Mouse (Mus musculus): ENCODE measurements around the gene Ptpn12. TPM values are rescaled to one million over a fixed set of nuclear protein-coding genes. Genes with fewer than 3 reads are reported as not detected.

Ptpn12 gene
- polyA plus RNA-seq, 1 experiment from 2014 or later = 8.8 TPM

- no peak for ATAC-seq (ENCODE audit: low FRiP score, low TSS enrichment)
- 35% methylated on average over 4 of the region's 4 CpGs for WGBS
- no peak for TF ChIP-seq CTCF (IDR thresholded peaks at IDR 0.05; ENCODE audit: low read depth)
- no peak for TF ChIP-seq EP300 (optimal IDR thresholded peaks at IDR 0.05)
- DNase-seq (ENCODE audit: low spot score) = no peak
- H3K27ac ChIP-seq (replicated peaks) = no peak overlapping the region
- H3K27me3 ChIP-seq (ENCODE audit: control insufficient read depth, insufficient read depth, low read length) = no peaks in the 10 kb centered on the region
- H3K4me3 ChIP-seq (ENCODE audit: low read depth, low read length) = no peak overlapping the region
- H3K4me2 ChIP-seq (replicated peaks; ENCODE audit: low read depth) = no peak overlapping the region
- H3K9ac ChIP-seq (ENCODE audit: low read length) = no peak overlapping the region
- no peaks in the 10 kb centered on the region for H3K4me1 ChIP-seq (replicated peaks; ENCODE audit: control insufficient read depth, insufficient read depth)
- no peaks in the 10 kb centered on the region for H3K9me3 ChIP-seq (ENCODE audit: control insufficient read depth, low read length)
- H3K36me3 ChIP-seq (ENCODE audit: control insufficient read depth, insufficient read depth, low read length) = no peaks in the 10 kb centered on the region
Observed at GRCm38 (mm10) chr5:20967942-20968341, 87.8 kb downstream of the Ptpn12 start.

GRCm38 (mm10) chr5:20964446-20964845 is 91.3 kb downstream of the Ptpn12 start:
- Histone ChIP-seq H3K4me1 (replicated peaks; ENCODE audit: control insufficient read depth, insufficient read depth) (no peaks in the 10 kb centered on the region), H3K36me3 (ENCODE audit: control insufficient read depth, insufficient read depth, low read length) (no peaks in the 10 kb centered on the region), H3K27me3 (ENCODE audit: control insufficient read depth, insufficient read depth, low read length) (no peaks in the 10 kb centered on the region), H3K27ac (replicated peaks) (no peak overlapping the region), H3K4me3 (ENCODE audit: low read depth, low read length) (no peak overlapping the region), H3K9me3 (ENCODE audit: control insufficient read depth, low read length) (no peaks in the 10 kb centered on the region), H3K9ac (ENCODE audit: low read length) (no peak overlapping the region), H3K4me2 (replicated peaks; ENCODE audit: low read depth) (no peak overlapping the region)
- ATAC-seq (ENCODE audit: low FRiP score, low TSS enrichment) (no peak), DNase-seq (ENCODE audit: low spot score) (no peak)
- 76% methylated on average over 6 of the region's 6 CpGs for WGBS
- TF ChIP-seq EP300 (optimal IDR thresholded peaks at IDR 0.05) = no peak
- no peak for TF ChIP-seq CTCF (IDR thresholded peaks at IDR 0.05; ENCODE audit: low read depth)

GRCm38 (mm10) chr5:20963295-20963694 is 92.4 kb downstream of the Ptpn12 start:
- Histone ChIP-seq H3K36me3 (ENCODE audit: control insufficient read depth, insufficient read depth, low read length) (no peaks in the 10 kb centered on the region), H3K27ac (replicated peaks) (no peak overlapping the region), H3K4me1 (replicated peaks; ENCODE audit: control insufficient read depth, insufficient read depth) (no peaks in the 10 kb centered on the region), H3K4me3 (ENCODE audit: low read depth, low read length) (no peak overlapping the region), H3K9ac (ENCODE audit: low read length) (no peak overlapping the region), H3K4me2 (replicated peaks; ENCODE audit: low read depth) (no peak overlapping the region), H3K27me3 (ENCODE audit: control insufficient read depth, insufficient read depth, low read length) (no peaks in the 10 kb centered on the region), H3K9me3 (ENCODE audit: control insufficient read depth, low read length) (no peaks in the 10 kb centered on the region)
- TF ChIP-seq CTCF (IDR thresholded peaks at IDR 0.05; ENCODE audit: low read depth) (no peak), EP300 (optimal IDR thresholded peaks at IDR 0.05) (no peak)
- DNase-seq (ENCODE audit: low spot score) (no peak), ATAC-seq (ENCODE audit: low FRiP score, low TSS enrichment) (no peak)
- WGBS = 64% methylated on average over 9 of the region's 9 CpGs

DNA sequence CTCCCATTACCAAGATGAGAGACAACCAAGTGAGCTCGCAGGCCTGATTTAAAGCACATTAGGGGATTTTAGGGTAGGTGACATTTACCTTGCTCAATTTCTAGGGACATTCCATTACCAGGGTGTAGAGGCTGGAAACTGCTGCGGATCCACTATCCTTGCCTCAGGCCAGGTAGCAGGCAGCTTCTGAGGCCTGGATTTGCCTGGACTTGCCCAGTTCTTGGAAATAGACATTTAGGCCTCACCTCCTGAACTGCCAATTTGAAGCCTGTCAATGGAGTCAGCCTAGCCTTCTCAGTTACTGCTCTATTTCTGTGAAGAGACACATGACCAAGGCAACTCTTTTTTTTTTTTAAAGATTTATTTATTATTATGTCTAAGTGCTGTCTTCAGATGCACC is 94.8 kb downstream of the Ptpn12 start:
- DNase-seq (ENCODE audit: low spot score) = no peak
- Histone ChIP-seq H3K27me3 (ENCODE audit: control insufficient read depth, insufficient read depth, low read length) (no peaks in the 10 kb centered on the region), H3K27ac (replicated peaks) (no peak overlapping the region), H3K9me3 (ENCODE audit: control insufficient read depth, low read length) (no peaks in the 10 kb centered on the region), H3K9ac (ENCODE audit: low read length) (no peak overlapping the region), H3K4me1 (replicated peaks; ENCODE audit: control insufficient read depth, insufficient read depth) (no peaks in the 10 kb centered on the region), H3K4me2 (replicated peaks; ENCODE audit: low read depth) (no peak overlapping the region), H3K4me3 (ENCODE audit: low read depth, low read length) (no peak overlapping the region), H3K36me3 (ENCODE audit: control insufficient read depth, insufficient read depth, low read length) (no peaks in the 10 kb centered on the region)
- TF ChIP-seq CTCF (IDR thresholded peaks at IDR 0.05; ENCODE audit: low read depth) (no peak), EP300 (optimal IDR thresholded peaks at IDR 0.05) (no peak)
- ATAC-seq (ENCODE audit: low FRiP score, low TSS enrichment) = no peak
- WGBS = 77% methylated on average over 2 of the region's 2 CpGs

- DNase-seq (ENCODE audit: low spot score) (no peak), ATAC-seq (ENCODE audit: low FRiP score, low TSS enrichment) (no peak)
- no peaks in the 10 kb centered on the region for H3K4me1 ChIP-seq (replicated peaks; ENCODE audit: control insufficient read depth, insufficient read depth)
- TF ChIP-seq CTCF (IDR thresholded peaks at IDR 0.05; ENCODE audit: low read depth) (no peak), EP300 (optimal IDR thresholded peaks at IDR 0.05) (no peak)
- H3K27me3 ChIP-seq (ENCODE audit: control insufficient read depth, insufficient read depth, low read length) = no peaks in the 10 kb centered on the region
- no peak within 1 kb of the TSS for H3K4me2 ChIP-seq (replicated peaks; ENCODE audit: low read depth)
- H3K9ac ChIP-seq (ENCODE audit: low read length) = no peak within 1 kb of the TSS
- no peak within 1 kb of the TSS; the same call in 1 of the 2 replicates for H3K27ac ChIP-seq (replicated peaks)
- H3K4me3 ChIP-seq (ENCODE audit: low read depth, low read length) = no peak within 1 kb of the TSS
- no peaks in the 10 kb centered on the region for H3K36me3 ChIP-seq (ENCODE audit: control insufficient read depth, insufficient read depth, low read length)
- no peaks in the 10 kb centered on the region for H3K9me3 ChIP-seq (ENCODE audit: control insufficient read depth, low read length)
- 90% methylated on average over 3 of the region's 3 CpGs for WGBS
Observed at GRCm38 (mm10) chr5:20956298-20956697, 99.4 kb downstream of the Ptpn12 start, which contains the start of gene Rsbn1l. Rsbn1l (minus strand) TSS chr5:20956398.

GRCm38 (mm10) chr5:20955114-20955835 is 100.4 kb downstream of the Ptpn12 start:
- H3K4me3 ChIP-seq (ENCODE audit: low read depth, low read length) = no peak overlapping the region
- DNase-seq (ENCODE audit: low spot score) (no peak), ATAC-seq (ENCODE audit: low FRiP score, low TSS enrichment) (peak; percentile 40; the same call in 1 of the 2 replicates)
- TF ChIP-seq CTCF (IDR thresholded peaks at IDR 0.05; ENCODE audit: low read depth) = no peak
- TF ChIP-seq EP300 (optimal IDR thresholded peaks at IDR 0.05) = no peak
- WGBS = 45% methylated on average over 13 of the region's 13 CpGs
- no peaks in the 10 kb centered on the region for H3K9me3 ChIP-seq (ENCODE audit: control insufficient read depth, low read length)
- H3K4me2 ChIP-seq (replicated peaks; ENCODE audit: low read depth) = no peak overlapping the region
- H3K4me1 ChIP-seq (replicated peaks; ENCODE audit: control insufficient read depth, insufficient read depth) = no peaks in the 10 kb centered on the region
- H3K27me3 ChIP-seq (ENCODE audit: control insufficient read depth, insufficient read depth, low read length) = no peaks in the 10 kb centered on the region
- H3K36me3 ChIP-seq (ENCODE audit: control insufficient read depth, insufficient read depth, low read length) = no peaks in the 10 kb centered on the region
- H3K27ac ChIP-seq (replicated peaks) = no peak overlapping the region; the same call in 1 of the 2 replicates
- H3K9ac ChIP-seq (ENCODE audit: low read length) = no peak overlapping the region

Data from stomach, postnatal 0 days (tissue).